Mouse (Mus musculus) 3T3-L1 (cell line): ENCODE measurements around the gene Fbxo24.

Source experiments
- DNase-seq: peaks from one replicate; pipeline ENCODE4 v3.0.0-alpha.2; 2015; ENCODE audit warnings: low read depth, low spot score

Fbxo24 gene

GRCm38 (mm10) chr5:137601365-137601729 lies 27.5 kb downstream of the Fbxo24 start:
- DNase-seq = no peak

- peak; percentile 100 for DNase-seq
Observed at GRCm38 (mm10) chr5:137600619-137601364, 28.0 kb downstream of the Fbxo24 start, which contains the start of gene Mospd3. TSS of gene Mospd3 (minus strand) at chr5:137601058.

GRCm38 (mm10) chr5:137600281-137600618 lies 28.6 kb downstream of the Fbxo24 start:
- no peak for DNase-seq

- no peak for DNase-seq
Observed at GRCm38 (mm10) chr5:137599600-137599999, 29.2 kb downstream of the Fbxo24 start.

- no peak for DNase-seq
Observed at GRCm38 (mm10) chr5:137598100-137598826, 30.5 kb downstream of the Fbxo24 start.

- DNase-seq = no peak
Observed at GRCm38 (mm10) chr5:137597625-137598024, 31.2 kb downstream of the Fbxo24 start.

GRCm38 (mm10) chr5:137596601-137597261 lies 32.1 kb downstream of the Fbxo24 start:
- DNase-seq = no peak

- no peak for DNase-seq
Observed at GRCm38 (mm10) chr5:137595921-137596320, 32.9 kb downstream of the Fbxo24 start.

- DNase-seq = peak; percentile 42
Observed at GRCm38 (mm10) chr5:137590507-137590906, 38.3 kb downstream of the Fbxo24 start.

- DNase-seq = peak; percentile 75
Observed at GRCm38 (mm10) chr5:137584976-137585375, 43.8 kb downstream of the Fbxo24 start.

- DNase-seq = no peak
Observed at GRCm38 (mm10) chr5:137583670-137584169, 45.1 kb downstream of the Fbxo24 start.

GRCm38 (mm10) chr5:137582702-137583101 lies 46.1 kb downstream of the Fbxo24 start:
- DNase-seq = no peak

- DNase-seq = no peak
Observed at GRCm38 (mm10) chr5:137580246-137580645, 48.6 kb downstream of the Fbxo24 start.

- DNase-seq = no peak
Observed at GRCm38 (mm10) chr5:137574470-137574901, 54.3 kb downstream of the Fbxo24 start.

GRCm38 (mm10) chr5:137570691-137571586 lies 57.9 kb downstream of the Fbxo24 start:
- no peak for DNase-seq

GRCm38 (mm10) chr5:137570181-137570580 lies 58.6 kb downstream of the Fbxo24 start:
- DNase-seq = no peak

GRCm38 (mm10) chr5:137569665-137570064 lies 59.1 kb downstream of the Fbxo24 start, which contains the start of gene Tfr2:
TSS of gene Tfr2 (plus strand) at chr5:137569840.
- peak; percentile 48 for DNase-seq

GRCm38 (mm10) chr5:137569031-137569430 lies 59.8 kb downstream of the Fbxo24 start:
- DNase-seq = no peak

GRCm38 (mm10) chr5:137568223-137568798 lies 60.5 kb downstream of the Fbxo24 start:
- DNase-seq = no peak

GRCm38 (mm10) chr5:137566416-137566815 lies 62.4 kb downstream of the Fbxo24 start:
- DNase-seq = no peak

GRCm38 (mm10) chr5:137565744-137566143 lies 63.1 kb downstream of the Fbxo24 start:
- DNase-seq = no peak
